Mouse (Mus musculus): ENCODE results near the gene Cdt1. TPM values are rescaled to one million over a fixed set of nuclear protein-coding genes. Genes with fewer than 3 reads are reported as not detected.

Gene Cdt1
- polyA plus RNA-seq, 1 experiment, result 11.7 TPM

DNA sequence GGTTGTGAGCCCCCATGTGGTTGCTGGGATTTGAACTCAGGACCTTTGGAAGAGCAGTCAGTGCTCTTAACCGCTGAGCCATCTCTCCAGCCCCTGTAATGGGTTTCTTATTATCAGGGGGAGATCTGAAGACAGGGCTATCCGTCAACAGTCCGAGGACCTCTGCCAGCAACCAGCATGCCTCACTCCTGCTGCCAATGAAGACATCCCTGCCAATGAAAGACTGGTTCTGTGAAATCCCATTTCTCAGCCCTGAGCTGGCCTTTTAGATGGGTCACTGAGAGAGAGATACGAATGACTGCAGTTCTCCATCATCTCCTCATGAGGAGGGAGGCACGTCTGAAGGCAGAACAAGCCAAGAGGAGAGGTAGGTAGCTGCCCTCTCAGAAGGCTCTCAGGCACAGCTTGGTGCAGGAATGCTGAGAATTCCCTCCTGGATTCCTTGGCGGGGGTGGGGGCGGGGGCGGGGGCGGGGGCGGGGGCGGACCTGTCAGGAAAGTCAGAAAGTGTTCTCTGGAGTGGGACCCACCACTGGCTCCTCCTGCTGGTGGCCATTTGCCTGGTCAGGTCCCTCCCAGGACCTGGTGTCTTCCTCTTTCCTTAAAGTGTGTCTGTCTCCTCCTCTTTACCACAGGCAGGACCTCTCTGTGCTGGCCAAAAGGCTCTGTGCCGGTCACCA lies 9.0 kb upstream of the Cdt1 start:
- DNase-seq, result peak; percentile 34
- Histone ChIP-seq H3K4me1 (ENCODE audit: control insufficient read depth, insufficient read depth, low read length) (peaks cover 5% of the 10 kb centered on the region), H3K4me3 (replicated peaks; ENCODE audit: extremely low read depth, low read depth, low read length) (no peak overlapping the region)
- WGBS, result 25% methylated on average over 12 of the region's 12 CpGs
- no peak for TF ChIP-seq POLR2A (IDR thresholded peaks at IDR 0.05; ENCODE audit: borderline replicate concordance, extremely low read depth, low read depth, low read length)

DNA sequence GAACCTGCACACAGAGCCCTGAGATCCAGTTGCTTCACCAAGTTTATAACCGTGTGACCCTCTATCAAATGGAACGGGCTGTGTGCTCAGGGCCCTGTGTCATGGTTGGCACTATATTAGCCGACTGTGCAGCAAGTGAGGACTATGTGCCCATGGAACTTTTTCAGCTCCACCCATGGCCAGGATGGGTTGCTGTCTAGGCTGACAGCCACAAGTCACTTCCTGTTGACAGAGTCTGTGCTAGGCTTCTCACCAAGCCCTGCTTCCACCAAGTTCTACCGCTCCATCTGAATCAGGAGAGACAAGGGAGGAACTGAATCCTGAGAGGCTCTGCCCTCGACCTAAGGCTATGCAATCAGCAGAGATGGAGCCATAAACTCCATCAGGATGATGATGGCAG lies 6.6 kb upstream of the Cdt1 start:
- Histone ChIP-seq H3K4me3 (replicated peaks; ENCODE audit: extremely low read depth, low read depth, low read length) (no peak overlapping the region), H3K4me1 (ENCODE audit: control insufficient read depth, insufficient read depth, low read length) (peaks cover 5% of the 10 kb centered on the region)
- TF ChIP-seq POLR2A (IDR thresholded peaks at IDR 0.05; ENCODE audit: borderline replicate concordance, extremely low read depth, low read depth, low read length) (no peak), CTCF (IDR thresholded peaks at IDR 0.05; ENCODE audit: insufficient read depth, low read length) (no peak)
- 41% methylated on average over 5 of the region's 5 CpGs for WGBS
- no peak for DNase-seq

GRCm38 (mm10) chr8:122564363-122565352 lies 3.2 kb upstream of the Cdt1 start:
- TF ChIP-seq CTCF (IDR thresholded peaks at IDR 0.05; ENCODE audit: insufficient read depth, low read length), result no peak
- no peak for TF ChIP-seq POLR2A (IDR thresholded peaks at IDR 0.05; ENCODE audit: borderline replicate concordance, extremely low read depth, low read depth, low read length)
- H3K4me1 ChIP-seq (ENCODE audit: control insufficient read depth, insufficient read depth, low read length), result peaks cover 18% of the 10 kb centered on the region
- no peak overlapping the region for H3K4me3 ChIP-seq (replicated peaks; ENCODE audit: extremely low read depth, low read depth, low read length)
- DNase-seq, result no peak
- WGBS, result 70% methylated on average over 25 of the region's 25 CpGs

DNA sequence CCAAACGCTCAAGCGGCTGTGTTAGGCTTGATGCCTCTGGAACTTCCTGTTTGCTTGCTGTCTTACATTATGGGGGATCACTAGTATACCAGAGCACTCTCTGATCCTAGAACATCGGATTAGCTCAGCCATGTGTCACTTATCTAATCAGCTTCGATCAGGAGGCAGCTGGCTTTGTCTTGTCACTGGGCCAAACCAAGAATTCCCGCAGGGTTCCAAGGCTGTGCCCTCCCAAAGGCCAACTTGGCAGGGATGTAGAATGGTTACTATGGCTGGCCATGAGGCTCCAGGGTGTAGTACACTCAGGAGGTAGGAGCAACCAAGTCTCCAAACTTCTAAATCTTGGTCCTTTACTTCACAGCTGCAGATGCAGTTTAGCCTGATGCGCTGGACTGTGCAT lies 1.0 kb upstream of the Cdt1 start:
- Histone ChIP-seq H3K4me1 (ENCODE audit: control insufficient read depth, insufficient read depth, low read length) (peaks cover 13% of the 10 kb centered on the region), H3K4me3 (replicated peaks; ENCODE audit: extremely low read depth, low read depth, low read length) (peak overlapping the region; percentile 92)
- no peak for DNase-seq
- 13% methylated on average over 6 of the region's 6 CpGs for WGBS
- TF ChIP-seq POLR2A (IDR thresholded peaks at IDR 0.05; ENCODE audit: borderline replicate concordance, extremely low read depth, low read depth, low read length) (no peak), CTCF (IDR thresholded peaks at IDR 0.05; ENCODE audit: insufficient read depth, low read length) (no peak)

DNA sequence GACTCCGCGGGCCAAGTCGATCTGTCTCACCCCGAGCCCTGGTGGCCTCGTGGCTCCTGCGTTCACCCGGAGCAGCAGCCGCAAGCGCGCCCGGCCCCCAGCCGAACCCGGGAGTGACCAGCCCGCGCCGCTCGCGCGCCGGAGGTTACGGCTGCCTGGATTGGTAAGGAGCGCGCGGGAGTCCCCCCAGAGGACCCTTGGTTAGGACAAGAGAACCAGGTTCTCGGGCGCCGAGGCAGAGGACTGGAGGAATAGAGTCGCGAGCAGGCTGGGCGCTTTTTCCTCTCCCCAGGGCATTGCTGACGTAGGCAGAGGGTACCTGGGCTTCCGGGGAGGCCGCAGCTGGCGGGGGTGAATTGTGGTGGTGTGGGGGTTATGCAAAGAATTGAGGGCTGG lies 292 bp downstream of the Cdt1 start:
- no peak for DNase-seq
- no peak for TF ChIP-seq CTCF (IDR thresholded peaks at IDR 0.05; ENCODE audit: insufficient read depth, low read length)
- no peak for TF ChIP-seq POLR2A (IDR thresholded peaks at IDR 0.05; ENCODE audit: borderline replicate concordance, extremely low read depth, low read depth, low read length)
- WGBS, result under 1% methylated on average over 34 of the region's 34 CpGs

DNA sequence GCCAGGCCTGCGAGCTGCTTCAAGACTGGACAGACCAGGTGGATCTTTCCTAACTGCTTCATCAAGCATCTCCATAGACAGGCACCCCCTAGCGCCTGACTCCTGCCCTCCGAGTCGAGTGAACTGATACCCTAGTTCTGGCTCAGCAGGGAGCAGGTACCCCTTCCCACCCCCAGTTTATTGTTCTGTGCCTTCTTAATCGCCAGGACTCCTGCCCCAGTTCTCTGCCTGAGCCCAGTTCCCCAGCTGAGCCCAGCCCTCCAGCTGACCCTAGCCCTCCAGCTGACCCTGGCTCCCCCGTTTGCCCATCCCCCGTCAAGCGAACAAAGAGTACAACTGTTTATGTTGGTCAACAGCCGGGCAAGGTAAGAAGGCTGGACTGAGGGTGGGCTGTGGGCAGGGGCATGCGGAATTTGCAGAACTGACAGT lies 1.1 kb downstream of the Cdt1 start:
- WGBS, result 27% methylated on average over 10 of the region's 10 CpGs
- no peak for TF ChIP-seq POLR2A (IDR thresholded peaks at IDR 0.05; ENCODE audit: borderline replicate concordance, extremely low read depth, low read depth, low read length)
- no peak for TF ChIP-seq CTCF (IDR thresholded peaks at IDR 0.05; ENCODE audit: insufficient read depth, low read length)
- no peak overlapping the region for H3K4me3 ChIP-seq (replicated peaks; ENCODE audit: extremely low read depth, low read depth, low read length)
- DNase-seq, result no peak
- H3K4me1 ChIP-seq (ENCODE audit: control insufficient read depth, insufficient read depth, low read length), result peaks cover 13% of the 10 kb centered on the region

More for the DNA sequence above, 292 bp downstream of the Cdt1 start:
- Histone ChIP-seq H3K4me3 (replicated peaks; ENCODE audit: extremely low read depth, low read depth, low read length) (peak overlapping the region; percentile 85), H3K4me1 (ENCODE audit: control insufficient read depth, insufficient read depth, low read length) (peaks cover 13% of the 10 kb centered on the region)

DNA sequence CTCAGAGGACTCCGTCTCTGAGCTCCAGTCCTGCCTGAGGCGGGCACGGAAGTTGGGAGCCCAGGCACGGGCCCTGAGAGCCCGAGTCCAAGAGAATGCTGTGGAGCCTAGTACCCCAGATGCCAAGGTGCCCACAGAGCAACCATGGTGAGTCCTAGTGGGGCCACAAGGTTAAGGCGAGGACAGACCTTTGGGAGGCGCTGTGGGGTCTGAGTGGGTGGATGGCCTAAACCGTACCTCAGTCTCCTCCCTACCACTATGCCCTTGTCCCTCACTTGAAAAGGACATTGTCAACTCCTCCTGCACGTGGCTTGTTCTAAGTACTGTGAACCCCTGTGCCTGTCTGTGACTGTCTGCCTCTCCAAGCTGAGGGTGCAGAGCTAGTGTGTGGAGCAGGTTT lies 1.5 kb downstream of the Cdt1 start:
- H3K4me3 ChIP-seq (replicated peaks; ENCODE audit: extremely low read depth, low read depth, low read length), result no peak overlapping the region
- no peak for DNase-seq

GRCm38 (mm10) chr8:122569996-122570395 lies 2.2 kb downstream of the Cdt1 start:
- H3K4me1 ChIP-seq (ENCODE audit: control insufficient read depth, insufficient read depth, low read length), result peaks cover 13% of the 10 kb centered on the region
- TF ChIP-seq POLR2A (IDR thresholded peaks at IDR 0.05; ENCODE audit: borderline replicate concordance, extremely low read depth, low read depth, low read length), result no peak
- no peak for TF ChIP-seq CTCF (IDR thresholded peaks at IDR 0.05; ENCODE audit: insufficient read depth, low read length)
- H3K4me3 ChIP-seq (replicated peaks; ENCODE audit: extremely low read depth, low read depth, low read length), result no peak overlapping the region
- WGBS, result 94% methylated on average over 16 of the region's 16 CpGs
- no peak for DNase-seq

More for the DNA sequence above, 1.5 kb downstream of the Cdt1 start:
- TF ChIP-seq POLR2A (IDR thresholded peaks at IDR 0.05; ENCODE audit: borderline replicate concordance, extremely low read depth, low read depth, low read length) (no peak), CTCF (IDR thresholded peaks at IDR 0.05; ENCODE audit: insufficient read depth, low read length) (no peak)
- WGBS, result 66% methylated on average over 9 of the region's 9 CpGs
- H3K4me1 ChIP-seq (ENCODE audit: control insufficient read depth, insufficient read depth, low read length), result peaks cover 13% of the 10 kb centered on the region

DNA sequence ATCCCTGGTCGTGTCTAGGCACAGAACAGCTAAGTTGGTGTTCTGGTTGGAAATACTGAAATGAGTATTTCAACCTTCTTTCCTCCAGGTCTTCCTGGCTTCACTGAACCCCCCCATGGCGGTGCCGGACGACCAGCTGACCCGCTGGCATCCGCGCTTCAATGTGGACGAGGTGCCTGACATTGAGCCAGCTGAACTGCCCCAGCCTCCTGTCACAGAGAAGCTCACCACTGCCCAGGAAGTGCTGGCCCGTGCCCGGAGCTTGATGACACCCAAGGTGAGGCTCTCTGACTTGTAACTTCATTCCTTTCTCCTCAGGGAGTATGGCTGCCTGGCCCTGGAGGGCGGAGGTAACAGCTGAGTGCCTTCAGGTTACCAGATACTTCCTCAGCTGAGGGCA lies 3.3 kb downstream of the Cdt1 start:
- no peak overlapping the region for H3K4me3 ChIP-seq (replicated peaks; ENCODE audit: extremely low read depth, low read depth, low read length)
- DNase-seq, result no peak
- TF ChIP-seq POLR2A (IDR thresholded peaks at IDR 0.05; ENCODE audit: borderline replicate concordance, extremely low read depth, low read depth, low read length), result no peak
- TF ChIP-seq CTCF (IDR thresholded peaks at IDR 0.05; ENCODE audit: insufficient read depth, low read length), result no peak
- 89% methylated on average over 11 of the region's 11 CpGs for WGBS
- peaks cover 19% of the 10 kb centered on the region for H3K4me1 ChIP-seq (ENCODE audit: control insufficient read depth, insufficient read depth, low read length)

All from lung, adult 2 months (tissue).